Mouse (Mus musculus) megakaryocyte, embryonic 14.5 days (primary cell): Measurements from ENCODE around the gene Cxcl3.

Source experiments
- FLI1 ChIP-seq: IDR thresholded peaks from 2 replicates; pipeline ENCODE4 v1.6.1; 2012; ENCODE audit warnings: low read length, inconsistent platforms, mixed read lengths
- GATA1 ChIP-seq: IDR thresholded peaks from 3 replicates; pipeline ENCODE4 v1.6.1; 2012; ENCODE audit warnings: mixed read lengths, low read length, inconsistent platforms, borderline replicate concordance

- no peak for TF ChIP-seq GATA1
- no peak for TF ChIP-seq FLI1
Measured at GRCm38 (mm10) chr5:90775562-90775961, 10.3 kb upstream of the Cxcl3 start.
